Mouse (Mus musculus): Measurements from ENCODE around the gene Map3k12.

Gene Map3k12

DNA sequence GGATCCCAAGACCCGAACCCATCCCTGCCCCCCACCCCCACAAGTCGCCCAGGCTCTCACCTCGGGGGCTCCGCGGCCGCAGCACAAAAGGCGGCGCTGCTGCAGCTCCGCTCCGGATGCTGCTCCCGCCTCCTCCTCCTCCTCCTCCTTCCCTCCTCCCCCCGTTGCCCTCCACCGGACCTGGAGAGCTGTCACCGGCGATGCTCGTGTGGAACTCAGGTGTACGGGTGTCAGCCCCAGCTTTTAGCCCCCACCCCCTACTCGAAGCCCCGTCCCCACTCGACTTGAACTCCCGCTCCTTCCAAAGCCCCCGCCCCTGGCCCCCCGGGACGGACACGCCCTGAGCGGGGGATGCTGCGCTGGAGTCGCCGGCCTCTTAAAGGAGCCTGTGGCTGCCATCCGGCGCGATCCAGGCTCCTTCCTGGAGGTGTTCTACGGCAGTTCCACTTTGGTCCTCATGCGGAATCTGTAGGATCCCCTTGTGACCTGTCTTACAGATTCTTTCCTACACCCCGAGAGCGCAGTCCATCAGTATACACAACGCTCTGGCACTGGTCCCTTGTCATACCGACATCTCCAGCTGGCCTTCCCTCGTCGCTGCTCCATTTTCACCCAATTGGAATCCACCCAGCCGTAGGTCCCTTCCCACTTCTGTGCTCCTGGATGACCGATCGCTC is at the start of gene Map3k12:
Gene Map3k12 (minus strand): TSS at position 337 of the 677 bp plus-strand sequence.
- DNase-seq (ENCODE audit: low spot score): peak; percentile 76

DNA sequence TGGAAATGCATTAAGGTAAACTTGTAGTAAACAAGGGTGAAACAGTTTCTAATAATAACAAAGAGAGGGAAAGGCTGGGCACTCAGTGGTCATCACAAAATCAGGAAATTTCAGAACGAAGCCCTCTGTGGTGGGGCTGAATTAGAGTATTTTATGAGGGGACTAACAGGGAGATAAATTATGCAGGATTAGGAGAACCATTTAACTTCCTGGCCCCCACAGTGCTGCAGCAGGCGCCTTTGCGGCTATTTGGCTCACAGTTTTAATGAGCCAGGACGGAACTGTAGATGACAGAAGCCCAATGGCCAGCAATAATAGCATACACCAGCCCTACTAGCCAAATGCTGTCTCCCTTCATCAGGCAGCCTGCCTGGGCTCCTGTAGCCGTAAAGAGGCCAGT is 46.8 kb upstream of the Map3k12 start:
- no peak for DNase-seq (ENCODE audit: low spot score)

DNA sequence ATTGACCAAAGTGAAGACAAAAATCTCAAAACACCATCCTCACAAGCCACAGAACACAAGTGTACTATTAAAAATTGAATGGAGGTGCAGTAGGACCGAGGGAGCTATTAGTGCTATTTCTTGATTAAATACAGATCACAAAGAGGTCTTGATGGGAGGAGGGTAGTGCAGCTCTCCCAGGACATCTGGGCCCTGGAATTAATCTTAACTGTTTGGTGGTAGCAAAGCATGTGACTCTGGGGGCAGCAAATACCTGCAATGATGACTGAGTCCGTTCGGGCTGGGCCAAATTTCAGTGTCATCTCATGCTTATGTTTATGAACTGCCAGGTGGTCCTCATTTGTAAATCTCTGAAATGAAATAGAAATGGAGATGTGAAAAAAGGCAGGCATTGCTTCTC is 46.2 kb upstream of the Map3k12 start:
- no peak for DNase-seq (ENCODE audit: low spot score)

DNA sequence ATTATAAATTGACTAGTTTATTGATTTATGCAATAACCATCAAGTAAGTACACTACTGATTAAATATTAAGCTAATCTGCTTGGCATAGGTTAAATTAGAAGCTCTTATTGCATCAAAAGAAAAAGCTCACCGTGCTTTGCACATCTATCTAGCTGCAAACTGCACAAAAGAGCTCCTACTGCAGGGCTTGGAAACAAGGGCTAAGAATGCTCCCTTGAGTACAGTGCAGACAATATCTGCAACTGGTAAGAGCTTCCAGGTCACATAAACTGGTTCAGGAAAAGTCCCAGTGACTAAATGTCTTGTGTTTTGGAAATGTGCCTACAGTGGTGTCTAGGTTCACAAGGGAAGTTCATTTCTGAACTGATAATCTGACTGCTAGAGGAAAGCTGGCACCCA is 45.6 kb upstream of the Map3k12 start:
- no peak for DNase-seq (ENCODE audit: low spot score)

DNA sequence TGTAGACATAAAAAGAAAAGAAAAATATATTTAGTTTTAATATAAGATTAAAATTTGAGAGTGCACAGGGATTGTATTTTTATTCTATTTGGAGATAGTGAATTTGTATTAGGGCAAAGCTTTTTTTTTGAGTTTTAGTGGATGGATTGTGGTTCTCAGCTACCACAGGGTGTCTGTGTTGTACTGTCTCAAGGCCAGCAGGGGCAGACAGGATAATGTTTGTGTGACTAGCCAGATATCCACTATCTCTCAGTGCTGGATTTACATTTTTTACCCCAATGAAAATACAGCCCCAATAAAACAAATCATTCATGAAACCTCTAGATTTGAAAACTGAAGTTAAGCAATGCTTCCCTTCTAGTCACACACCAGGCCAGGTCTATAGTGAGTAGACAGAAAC is 40.7 kb upstream of the Map3k12 start:
- DNase-seq (ENCODE audit: low spot score): no peak

DNA sequence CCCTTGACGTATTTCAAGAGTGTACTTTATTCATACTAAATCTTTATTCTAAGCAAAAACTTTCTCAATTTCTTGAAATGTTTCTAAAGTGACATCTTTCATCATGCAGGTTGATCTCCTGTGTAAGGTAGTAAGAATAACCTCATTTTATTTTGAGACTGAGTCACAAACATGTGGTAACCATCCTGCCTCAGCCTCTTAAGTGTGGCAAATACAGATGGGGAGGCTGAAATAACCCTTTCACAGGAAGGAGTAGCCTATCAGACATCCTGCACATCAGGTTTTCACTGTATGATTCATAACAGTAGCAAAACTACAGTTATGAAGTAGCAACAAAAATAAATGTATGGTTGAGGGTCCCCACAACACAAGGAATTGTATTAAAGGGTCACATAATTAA is 38.7 kb upstream of the Map3k12 start:
- no peak for DNase-seq (ENCODE audit: low spot score)

DNA sequence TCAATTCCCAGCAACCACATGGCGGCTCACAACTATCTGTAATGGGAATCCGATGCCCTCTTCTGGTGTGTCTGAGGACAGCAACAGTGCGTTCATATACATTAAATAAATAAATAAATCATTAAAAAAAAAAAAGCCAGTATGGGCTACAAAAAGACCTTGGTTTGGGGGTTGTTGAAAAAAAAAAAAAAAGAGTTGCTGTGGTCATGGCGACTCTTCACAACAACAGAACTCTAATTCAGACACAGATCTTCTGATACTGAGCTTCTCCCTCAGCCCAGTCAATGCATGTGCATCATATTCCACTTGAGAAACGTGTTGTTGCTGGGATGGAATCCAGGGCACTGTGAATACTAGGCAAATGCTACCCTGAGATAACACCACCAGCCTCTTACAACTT is 35.7 kb upstream of the Map3k12 start:
- DNase-seq (ENCODE audit: low spot score): no peak

DNA sequence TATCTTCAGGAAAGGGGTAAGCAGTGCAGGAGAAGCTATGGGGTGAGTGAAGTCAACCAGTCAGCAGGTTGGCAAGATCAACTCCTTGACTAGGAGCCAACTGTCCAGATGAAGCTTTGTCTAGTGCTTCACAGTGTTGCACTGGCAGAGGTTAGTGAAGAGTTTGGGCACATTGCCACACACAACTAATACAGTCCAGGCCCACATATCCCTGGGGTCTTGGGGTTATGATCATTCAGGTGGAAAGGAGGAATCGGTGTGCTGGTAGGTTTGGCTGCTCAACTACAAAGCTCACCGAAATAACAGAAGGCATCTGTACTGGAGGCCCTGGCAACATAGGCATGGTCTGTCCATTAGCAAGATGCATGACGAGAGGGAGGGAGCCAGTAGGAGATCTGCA is 30.6 kb upstream of the Map3k12 start:
- DNase-seq (ENCODE audit: low spot score): no peak

DNA sequence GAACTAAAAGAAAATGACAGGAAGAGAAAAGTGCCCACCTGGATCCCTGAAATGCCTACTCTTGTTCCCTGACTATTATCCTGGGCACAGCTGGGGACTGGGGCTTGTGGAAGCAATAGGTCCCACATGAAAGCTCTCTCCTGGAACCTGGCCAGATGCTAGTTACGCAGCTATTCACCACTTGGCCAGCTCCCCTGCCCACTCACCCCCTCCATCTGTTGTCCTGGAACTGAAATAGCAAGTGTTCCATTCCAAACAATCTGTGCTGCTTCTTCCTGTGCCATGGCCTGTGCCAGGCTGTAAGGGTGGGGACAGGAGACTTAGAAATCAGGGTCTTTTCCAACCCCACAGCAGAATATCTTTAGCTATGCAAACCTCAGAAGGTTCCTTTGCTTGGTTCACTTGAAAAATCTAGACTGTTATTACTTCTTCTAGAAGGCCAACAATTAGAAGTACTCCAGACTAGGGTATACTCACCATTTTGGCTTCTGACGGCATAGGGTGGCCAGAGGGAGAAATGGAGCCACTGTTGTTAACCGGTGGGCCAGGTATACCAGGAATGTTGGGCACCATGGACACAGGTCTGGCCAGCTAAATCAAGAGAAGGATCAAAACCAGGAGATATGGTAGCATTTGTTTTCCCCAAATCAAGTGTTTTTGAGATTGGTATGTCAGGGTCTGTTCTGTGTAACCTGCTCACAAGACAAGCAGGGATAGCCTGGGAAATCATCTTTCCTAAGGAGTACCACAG is 30.0 kb upstream of the Map3k12 start:
- peak; percentile 93 for DNase-seq (ENCODE audit: low spot score)

DNA sequence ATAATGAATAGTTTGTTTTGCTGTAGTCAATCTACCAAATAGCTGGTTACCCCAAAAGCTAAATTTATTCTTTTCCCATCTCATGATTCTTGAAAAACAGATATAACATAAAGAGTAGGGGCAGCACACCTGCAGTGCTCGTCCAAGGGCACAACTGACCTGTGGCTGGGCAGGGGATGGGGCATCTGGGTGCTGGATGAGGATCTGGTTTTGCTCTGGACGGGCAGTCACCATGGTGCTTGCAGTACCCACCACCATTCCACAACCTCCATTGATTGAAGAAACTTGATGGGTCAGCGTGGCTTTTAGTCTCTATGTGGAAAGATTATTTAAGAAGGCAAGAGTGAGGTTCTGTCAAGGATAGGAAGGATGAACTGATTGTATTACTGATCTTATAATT is 29.4 kb upstream of the Map3k12 start:
- DNase-seq (ENCODE audit: low spot score): no peak

DNA sequence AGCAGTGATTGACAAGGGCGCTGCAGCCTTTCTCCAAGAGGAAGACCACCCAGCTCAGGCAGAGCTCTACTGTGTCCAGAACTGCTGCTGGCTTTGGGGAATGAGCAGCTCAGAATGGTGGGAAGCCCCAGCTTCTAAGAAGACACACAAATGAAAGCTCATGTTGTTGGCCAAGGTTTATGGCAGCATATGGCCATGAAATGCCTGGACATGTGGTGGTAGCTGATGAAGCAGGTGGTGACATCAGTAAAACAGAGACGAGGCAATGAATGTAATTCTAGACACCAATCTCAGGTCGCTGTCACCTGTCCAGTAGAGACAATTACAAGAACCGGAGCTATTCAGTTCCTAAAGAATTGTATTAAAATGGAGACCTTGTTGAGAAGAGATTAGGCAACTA is 27.9 kb upstream of the Map3k12 start:
- peak; percentile 47 for DNase-seq (ENCODE audit: low spot score)

DNA sequence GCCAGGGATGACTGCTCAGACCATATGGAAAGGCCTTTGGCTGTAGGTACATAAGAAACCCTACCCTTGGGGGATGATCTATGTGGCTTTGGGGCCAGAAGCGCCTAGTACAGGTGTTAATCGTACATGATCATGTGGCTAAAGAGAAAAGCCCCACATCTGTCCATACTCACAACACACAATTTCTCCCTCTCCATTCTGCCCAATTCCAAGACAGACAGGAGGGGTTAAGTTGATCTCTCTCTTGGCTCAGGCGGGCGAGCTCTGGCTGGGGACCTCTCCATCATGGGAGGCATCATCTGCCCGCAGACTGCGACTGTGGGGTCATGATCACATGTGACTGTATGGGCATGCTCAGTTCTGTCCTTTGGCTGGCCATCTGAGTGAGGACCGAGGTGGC is 17.1 kb upstream of the Map3k12 start:
- DNase-seq (ENCODE audit: low spot score): no peak

DNA sequence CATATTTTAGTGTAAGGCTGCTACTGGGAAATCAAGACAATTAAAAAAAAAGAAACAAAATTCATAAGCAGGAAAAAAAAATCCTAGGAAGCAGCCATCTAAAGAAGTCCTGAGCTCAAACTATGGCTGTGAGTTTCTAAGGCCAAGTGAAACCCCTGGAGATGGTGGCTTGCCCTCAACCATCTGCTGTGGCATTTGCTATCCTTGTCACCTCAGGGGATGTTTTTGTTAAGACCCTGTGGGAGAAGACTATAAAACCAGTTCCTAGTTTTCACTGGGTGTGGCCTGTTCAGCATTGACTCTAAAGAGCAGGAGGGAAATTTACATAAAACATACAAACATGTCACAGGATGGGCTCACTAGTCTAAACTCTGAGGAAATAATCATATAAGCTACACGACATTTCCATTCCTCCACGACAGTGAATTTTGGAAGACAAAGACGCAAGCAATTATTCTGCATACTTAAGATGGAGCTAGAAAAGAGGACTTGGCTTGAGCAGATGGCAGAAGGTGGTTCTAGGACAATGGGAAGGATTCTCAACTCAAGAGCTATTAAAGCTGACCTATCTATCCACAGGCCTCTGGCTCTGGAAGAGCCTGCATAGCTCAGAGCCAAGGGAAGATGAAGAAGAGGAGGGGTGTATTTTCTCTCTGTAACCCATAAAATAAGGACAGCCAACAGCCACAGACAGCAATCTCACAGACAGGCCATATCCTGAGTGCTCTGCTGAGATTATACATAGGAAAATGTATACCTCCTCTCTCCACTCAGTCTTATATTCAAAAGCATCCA is 15.4 kb upstream of the Map3k12 start:
- DNase-seq (ENCODE audit: low spot score): no peak

DNA sequence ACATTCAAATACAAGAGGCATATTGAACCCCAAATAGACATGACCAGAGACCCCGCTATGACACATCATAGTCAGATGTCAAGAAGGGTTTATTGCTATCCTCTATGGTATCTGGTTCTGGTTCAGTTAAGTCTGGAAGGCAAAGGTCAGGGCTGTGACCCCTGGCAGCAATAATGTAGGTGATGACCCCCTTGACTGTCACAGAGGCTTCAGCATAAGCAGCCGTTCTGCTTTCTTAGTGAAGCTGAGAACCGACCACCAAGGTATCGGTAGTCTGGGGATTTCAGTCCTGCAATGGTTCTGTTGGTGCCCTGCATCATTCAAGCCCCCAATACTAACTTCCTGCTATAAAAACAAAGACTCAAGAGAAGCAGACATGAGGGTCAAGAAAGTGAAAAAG is 14.7 kb upstream of the Map3k12 start:
- no peak for DNase-seq (ENCODE audit: low spot score)

DNA sequence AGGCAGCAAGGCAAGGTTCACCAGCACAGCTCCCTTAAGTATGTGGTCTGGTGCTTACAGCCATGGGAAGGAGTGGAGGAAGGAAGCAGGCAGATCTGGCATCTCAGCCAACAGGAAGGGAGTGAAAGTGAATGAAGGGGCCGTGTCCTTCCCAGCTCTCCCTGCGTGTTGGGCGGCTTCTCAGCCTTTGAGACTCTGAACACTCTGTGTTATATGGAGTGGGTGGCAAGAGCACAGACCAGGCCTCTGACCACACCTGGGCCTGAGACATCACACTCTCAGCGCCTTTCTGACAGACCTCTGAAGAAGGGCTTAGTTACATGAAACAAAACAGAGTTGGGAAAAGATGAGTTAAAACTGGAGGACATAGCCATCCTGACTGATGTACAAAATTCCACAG is 13.7 kb upstream of the Map3k12 start:
- no peak for DNase-seq (ENCODE audit: low spot score)

DNA sequence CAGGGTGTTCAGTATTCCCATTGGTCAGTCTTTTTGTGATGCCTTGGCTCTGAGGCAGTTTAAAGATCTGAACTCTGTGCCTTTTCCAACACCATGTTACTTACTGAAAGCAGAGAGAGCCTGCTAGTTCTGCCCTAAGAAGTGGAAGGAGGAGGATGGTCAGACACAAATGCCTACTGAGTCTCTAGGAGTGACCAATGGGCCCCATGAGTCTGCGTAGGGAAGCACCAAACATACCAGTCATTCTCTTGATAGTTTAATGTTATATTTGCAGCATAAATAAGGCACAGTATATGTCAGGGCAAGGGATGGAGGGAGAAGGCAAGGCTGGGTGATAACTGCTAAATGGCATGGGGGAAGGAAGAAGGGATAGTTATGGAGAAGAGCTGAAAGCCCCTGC is 11.5 kb upstream of the Map3k12 start:
- DNase-seq (ENCODE audit: low spot score): no peak

DNA sequence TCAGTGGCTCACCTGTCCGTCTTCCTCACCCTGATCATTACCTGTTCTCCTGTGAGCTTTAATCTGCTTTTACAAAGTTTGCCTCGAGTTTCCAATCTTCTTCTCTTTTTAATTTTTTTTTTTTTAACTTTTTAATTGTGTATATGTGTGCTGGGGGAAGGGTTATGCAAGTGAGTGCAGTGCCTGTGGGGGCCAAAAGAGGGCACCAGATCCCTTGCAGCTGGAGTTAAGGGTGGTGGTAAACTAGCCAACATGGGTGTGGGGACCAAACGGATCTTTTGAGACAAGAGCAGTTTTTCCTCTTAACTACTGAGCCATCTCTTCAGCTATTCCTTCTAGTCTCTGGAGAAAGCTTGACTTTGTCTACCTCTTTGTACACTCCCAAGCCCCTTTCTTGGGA is 11.1 kb upstream of the Map3k12 start:
- DNase-seq (ENCODE audit: low spot score): no peak

DNA sequence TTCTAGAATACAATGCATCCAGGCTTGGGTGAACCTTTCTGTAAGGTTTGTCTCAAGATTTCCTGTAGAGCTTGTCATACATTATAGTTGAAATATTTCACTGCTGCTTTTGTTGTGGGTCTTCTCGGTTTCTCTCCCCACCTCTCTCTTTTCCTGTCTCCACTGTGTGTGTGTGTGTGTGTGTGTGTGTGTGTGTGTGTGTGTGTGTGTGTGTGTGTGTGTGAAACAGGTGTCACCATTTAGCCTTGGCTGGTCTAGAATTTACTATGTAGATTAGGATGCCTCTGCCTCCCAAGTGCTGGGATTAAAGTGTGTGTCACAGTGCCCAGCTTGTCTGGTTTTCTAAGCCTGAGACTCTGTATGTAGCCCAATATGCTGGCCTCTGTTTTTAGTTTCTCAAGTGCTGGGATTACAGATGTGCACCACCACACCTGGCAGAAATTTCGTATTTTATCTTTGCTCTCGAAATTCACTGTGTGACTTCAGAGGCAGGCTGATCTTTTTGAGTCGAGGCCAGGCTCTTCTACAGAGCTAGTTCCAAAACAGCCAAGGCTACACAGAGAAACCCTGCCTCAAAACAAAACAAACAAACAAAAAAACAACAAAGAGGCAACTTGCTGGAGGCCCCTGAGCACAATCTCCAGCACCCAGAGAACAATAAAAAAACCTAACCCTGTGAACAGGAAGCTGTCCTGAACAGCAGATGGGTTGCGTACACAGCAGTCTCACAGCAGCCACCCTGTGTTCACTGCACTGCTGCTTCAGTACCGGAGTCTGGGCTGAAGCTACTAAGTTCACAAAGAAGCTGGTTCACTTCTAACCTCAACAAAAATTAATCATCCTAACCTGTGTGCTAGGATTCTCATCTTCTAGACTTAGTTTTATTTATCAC is 9.5 kb upstream of the Map3k12 start:
- DNase-seq (ENCODE audit: low spot score): no peak

DNA sequence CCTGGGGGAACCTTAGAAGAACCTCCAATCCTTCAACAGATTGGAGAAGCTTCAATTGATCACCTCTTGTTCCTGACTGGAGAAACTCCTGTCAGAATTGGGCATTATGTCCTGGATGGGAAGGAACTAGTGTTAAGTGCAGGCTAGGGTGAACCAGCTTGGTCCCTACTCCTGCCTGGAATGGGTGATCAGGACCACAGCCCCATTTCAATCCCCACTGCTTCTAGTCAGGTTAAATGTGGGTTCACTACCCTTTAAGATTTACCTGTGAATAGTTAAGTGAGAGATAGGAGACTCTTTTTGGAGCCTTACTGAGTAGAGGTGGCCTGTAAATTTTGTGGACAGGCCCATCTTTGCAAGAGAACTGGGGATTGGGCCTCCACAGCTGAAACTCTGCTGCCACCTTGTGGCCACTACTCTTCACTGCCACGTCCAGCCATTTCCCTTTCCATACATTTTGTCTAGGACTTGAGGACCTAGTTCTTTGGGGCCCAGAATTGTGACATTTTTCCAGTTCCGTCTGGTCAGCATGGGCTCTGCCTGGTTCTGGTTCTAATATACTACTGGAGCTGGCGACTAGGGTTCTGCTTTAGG is 8.1 kb upstream of the Map3k12 start, which contains the start of gene Npff:
Gene Npff (minus strand): TSS at position 51 of the 594 bp plus-strand sequence.
- peak; percentile 86 for DNase-seq (ENCODE audit: low spot score)

DNA sequence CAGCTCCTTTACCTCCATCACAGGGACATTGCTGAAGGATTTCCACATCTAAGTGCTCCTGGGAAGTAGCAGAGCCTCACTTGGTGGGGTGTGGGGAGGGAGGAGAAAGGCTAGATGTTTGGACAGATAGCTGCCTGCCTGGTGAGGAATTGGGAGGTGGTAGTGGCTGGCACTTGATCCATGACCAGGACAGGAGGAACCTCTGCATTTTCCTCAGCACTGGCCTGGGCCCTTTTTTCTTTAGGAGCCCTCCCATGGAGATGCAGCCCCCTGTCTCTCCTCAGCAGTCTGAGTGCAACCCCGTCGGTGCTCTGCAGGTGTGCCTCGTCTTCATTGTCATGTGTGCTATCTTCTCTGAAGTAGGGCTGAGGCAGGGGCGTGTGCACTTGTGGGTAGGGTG is 4.6 kb upstream of the Map3k12 start:
- no peak for DNase-seq (ENCODE audit: low spot score)

DNA sequence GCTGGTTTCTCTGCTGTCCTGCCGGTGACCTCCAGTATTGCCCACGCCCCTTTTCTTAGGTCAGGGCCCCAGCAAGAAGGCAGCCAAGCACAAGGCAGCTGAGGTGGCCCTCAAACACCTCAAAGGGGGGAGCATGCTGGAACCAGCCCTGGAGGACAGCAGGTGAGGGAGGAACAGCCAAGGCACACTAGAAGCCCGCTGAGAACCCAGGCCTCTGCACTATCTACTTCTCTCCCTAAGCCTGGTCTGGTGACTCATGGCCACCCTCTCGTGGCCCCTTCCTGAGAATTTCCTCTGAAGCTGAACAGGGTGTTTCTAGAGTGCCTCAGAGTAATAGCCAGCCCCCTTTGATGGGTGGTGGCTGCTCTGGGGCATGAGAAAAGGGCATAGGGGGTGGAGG is 3.6 kb upstream of the Map3k12 start:
- no peak for DNase-seq (ENCODE audit: low spot score)

Data from layer of hippocampus, adult 11-12 months (tissue).